Mouse (Mus musculus) activated CD4-positive, CD25-positive, alpha-beta regulatory T cell (primary cell): ENCODE results near the gene H2afy2. TPM values are rescaled to one million over a fixed set of nuclear protein-coding genes. Genes with fewer than 3 reads are reported as not detected.

ENCODE experiments used
- polyA plus RNA-seq, 2 experiments: library from polyadenylated mRNA; unstranded; fragments of 100-300 nt; shearing (Covaris generic); gene quantifications; one replicate each; pipeline ENCODE4 v1.2.1; 2017

The H2afy2 gene
- under 1 TPM in 1 of 2 experiments, not detected in 1; 0.07 TPM for polyA plus RNA-seq

GRCm38 (mm10) chr10:61783621-61784251, at the start of gene H2afy2:
TSS of gene H2afy2 (minus strand) at chr10:61784147.

GRCm38 (mm10) chr10:61714771-61715461, 69.0 kb downstream of the H2afy2 start, which contains the start of gene Aifm2:
TSS of gene Aifm2 (plus strand) at chr10:61715263.

DNA sequence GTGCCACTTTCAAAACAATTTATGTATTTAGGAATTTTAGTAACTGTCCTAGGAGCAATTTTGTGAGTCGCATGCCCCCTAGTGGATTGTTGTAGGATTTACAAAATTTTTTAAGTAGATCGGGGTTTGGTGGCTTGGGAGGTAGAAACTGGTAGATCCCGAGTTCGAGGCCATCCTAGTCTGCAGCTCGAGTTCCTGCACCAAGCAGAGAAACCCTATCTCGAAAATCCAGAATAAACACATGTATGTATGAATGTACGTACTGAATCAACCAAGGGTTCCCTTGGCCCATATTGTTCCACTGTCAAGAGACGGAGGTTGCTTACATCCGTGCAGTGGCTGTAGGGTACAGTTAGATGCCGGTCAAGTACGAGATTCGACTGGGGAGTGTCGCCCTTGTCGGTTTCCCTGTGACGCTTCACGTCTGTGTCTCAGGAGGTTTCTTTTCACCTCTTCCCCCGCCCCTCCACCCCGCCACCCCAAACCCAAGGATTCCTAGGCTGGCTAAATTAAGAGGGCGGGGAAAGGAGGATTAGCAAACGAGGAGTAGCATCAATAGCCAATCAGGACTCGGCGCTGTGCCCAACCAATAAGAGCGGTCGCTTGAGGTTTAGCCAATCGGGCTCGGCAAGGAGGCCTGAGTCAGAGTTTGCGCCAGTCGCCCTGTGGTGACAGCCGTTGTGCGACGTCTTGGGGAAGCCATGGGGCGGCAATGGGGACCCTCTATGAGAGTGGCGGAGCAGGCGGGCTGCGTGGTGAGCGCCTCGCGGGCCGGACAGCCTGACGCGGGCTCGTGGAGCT, 88.9 kb downstream of the H2afy2 start, which contains the start of gene Tysnd1:
TSS of gene Tysnd1 (plus strand) at position 645 of the 801 bp plus-strand sequence.

Other genes starting within 250 kb of the H2afy2 start
- not detected for gene Npffr1, start 188.7 kb downstream of the H2afy2 start, polyA plus RNA-seq
- 10 to 100 TPM; 84.2 to 91.8 TPM for gene Ppa1, start 135.6 kb downstream of the H2afy2 start, polyA plus RNA-seq
- gene Sar1a, start 103.8 kb downstream of the H2afy2 start, polyA plus RNA-seq = 100 to 1,000 TPM; 146 to 148 TPM
- 10 to 100 TPM; 26.1 to 27.9 TPM for gene Tysnd1, start 88.6 kb downstream of the H2afy2 start, polyA plus RNA-seq
- gene Aifm2, start 68.9 kb downstream of the H2afy2 start, polyA plus RNA-seq = 1 to 10 TPM; 3.6 to 6.6 TPM
- gene Col13a1, start 195.0 kb upstream of the H2afy2 start, polyA plus RNA-seq = under 1 TPM in 1 of 2 experiments, not detected in 1; 0.31 TPM